Mouse (Mus musculus): ENCODE data around the gene Olfr976. TPM values are rescaled to one million over a fixed set of nuclear protein-coding genes. Genes with fewer than 3 reads are reported as not detected.
"Not testable (repeated sequence)": the region's sequence is repeated elsewhere in the genome, so short reads cannot be mapped to it uniquely, and the experiment has no call there.

Olfr976 gene
- polyA plus RNA-seq (2012; rRNA removed) (not detected in 2 replicates), polyA plus RNA-seq (2014; fragmentation: Nextera tagmentation; extraction: Ambion mirVana) (not detected in 2 replicates)

DNA sequence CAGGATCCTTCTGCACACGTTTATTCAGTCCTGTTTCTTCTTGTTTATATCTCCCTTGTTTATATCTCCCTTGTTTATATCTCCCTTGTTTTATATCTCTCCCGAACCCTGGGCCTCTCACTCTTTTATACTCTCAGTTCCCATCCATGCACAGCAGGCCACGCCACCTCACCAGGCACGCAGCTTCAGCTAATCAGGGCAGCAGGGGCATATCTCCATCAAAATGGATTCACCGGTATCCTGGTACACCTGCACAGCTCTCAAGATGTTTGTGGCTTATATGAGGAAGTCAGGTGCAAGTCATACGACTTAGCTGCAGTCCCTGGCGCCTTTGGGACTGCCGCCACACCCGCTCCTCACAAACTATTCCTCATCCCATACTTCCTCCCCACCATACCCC, at the start of gene Olfr976:
Olfr976 (minus strand) TSS at position 101 of the 400 bp plus-strand sequence.
- not testable (repeated sequence) for DNase-seq (ENCODE audit: low spot score)

DNA sequence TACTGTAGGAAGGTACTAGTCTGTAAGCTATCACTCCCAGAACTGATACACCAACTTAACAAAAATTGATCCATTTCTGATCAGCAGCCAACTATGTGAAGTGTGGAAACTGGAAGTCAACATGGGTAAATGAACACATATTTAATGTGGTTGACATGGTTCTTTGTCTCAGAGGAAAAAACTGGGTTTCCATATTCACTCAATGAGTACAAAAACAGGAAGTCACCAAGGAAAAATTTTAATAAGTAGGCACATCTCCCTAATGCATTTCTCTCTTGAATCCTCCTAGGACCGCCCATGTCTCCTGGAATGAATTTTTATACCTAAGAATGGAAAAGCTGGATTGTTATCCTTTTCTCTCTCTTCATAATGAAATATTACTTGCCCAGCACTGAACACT, 48.5 kb upstream of the Olfr976 start, which contains the start of gene Olfr980:
Olfr980 (minus strand) TSS at position 101 of the 400 bp plus-strand sequence.
- no peaks in the 10 kb centered on the region for H3K36me3 ChIP-seq (ENCODE audit: control insufficient read depth, insufficient read depth, low read length)
- no peaks in the 10 kb centered on the region for H3K27me3 ChIP-seq (ENCODE audit: control insufficient read depth, insufficient read depth, low read length)
- H3K9me3 ChIP-seq (ENCODE audit: control insufficient read depth, low read length), result no peaks in the 10 kb centered on the region
- no peak for DNase-seq (ENCODE audit: low spot score)
- WGBS, result 84% methylated on average over 1 of the region's 1 CpGs
- H3K4me1 ChIP-seq (ENCODE audit: control insufficient read depth, insufficient read depth, low read length), result no peaks in the 10 kb centered on the region
- no peak within 1 kb of the TSS for H3K9ac ChIP-seq (ENCODE audit: low read depth, low read length, severe bottlenecking)
- H3K27ac ChIP-seq (replicated peaks; ENCODE audit: low read depth, low read length), result no peak within 1 kb of the TSS
- no peak for TF ChIP-seq POLR2A (IDR thresholded peaks at IDR 0.05; ENCODE audit: borderline replicate concordance, extremely low read depth, insufficient read depth, insufficient read length)
- no peak for ATAC-seq (ENCODE audit: low FRiP score, low read depth)
- H3K4me3 ChIP-seq (replicated peaks; ENCODE audit: low read length), result no peak within 1 kb of the TSS
- no peak within 1 kb of the TSS for H3K4me2 ChIP-seq (replicated peaks; ENCODE audit: low read depth, low read length, severe bottlenecking)

More for the DNA sequence above, at the start of gene Olfr976:
- H3K9ac ChIP-seq (ENCODE audit: low read depth, low read length, severe bottlenecking); H3K4me1 ChIP-seq (ENCODE audit: control insufficient read depth, insufficient read depth, low read length); H3K9me3 ChIP-seq (ENCODE audit: control insufficient read depth, low read length); H3K4me2 ChIP-seq (replicated peaks; ENCODE audit: low read depth, low read length, severe bottlenecking); H3K36me3 ChIP-seq (ENCODE audit: control insufficient read depth, insufficient read depth, low read length); H3K4me3 ChIP-seq (replicated peaks; ENCODE audit: low read length); H3K27me3 ChIP-seq (ENCODE audit: control insufficient read depth, insufficient read depth, low read length); ATAC-seq (ENCODE audit: low FRiP score, low read depth); H3K27ac ChIP-seq (replicated peaks; ENCODE audit: low read depth, low read length): not testable (repeated sequence)
- WGBS, result 80% methylated on average over 7 of the region's 9 CpGs

DNA sequence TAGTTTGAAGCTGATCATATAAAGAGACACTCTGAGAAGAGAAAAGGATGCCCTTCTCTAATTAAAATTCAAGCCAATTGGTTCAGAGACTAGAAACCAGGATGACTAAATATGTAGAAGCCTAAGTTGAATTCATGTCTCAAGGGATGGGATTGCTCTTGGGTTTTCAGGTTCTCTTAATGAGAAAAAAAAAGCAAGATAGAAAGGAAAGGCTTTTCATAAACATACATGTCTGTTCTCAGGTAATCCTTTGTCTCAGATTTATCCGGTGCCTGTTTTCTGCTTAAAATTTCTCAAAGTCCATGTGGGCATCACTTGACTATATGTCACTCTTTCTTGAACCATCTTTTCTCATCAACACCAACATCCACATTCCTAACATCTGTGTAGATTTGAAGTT, 42.4 kb upstream of the Olfr976 start, which contains the start of gene Olfr979:
Olfr979 (minus strand) TSS at position 101 of the 400 bp plus-strand sequence.
- Histone ChIP-seq H3K27ac (replicated peaks; ENCODE audit: low read depth, low read length) (no peak within 1 kb of the TSS), H3K4me3 (replicated peaks; ENCODE audit: low read length) (no peak within 1 kb of the TSS), H3K4me1 (ENCODE audit: control insufficient read depth, insufficient read depth, low read length) (no peaks in the 10 kb centered on the region), H3K4me2 (replicated peaks; ENCODE audit: low read depth, low read length, severe bottlenecking) (no peak within 1 kb of the TSS), H3K9ac (ENCODE audit: low read depth, low read length, severe bottlenecking) (no peak within 1 kb of the TSS), H3K27me3 (ENCODE audit: control insufficient read depth, insufficient read depth, low read length) (no peaks in the 10 kb centered on the region), H3K9me3 (ENCODE audit: control insufficient read depth, low read length) (no peaks in the 10 kb centered on the region), H3K36me3 (ENCODE audit: control insufficient read depth, insufficient read depth, low read length) (no peaks in the 10 kb centered on the region)
- ATAC-seq (ENCODE audit: low FRiP score, low read depth) (no peak), DNase-seq (ENCODE audit: low spot score) (no peak)
- TF ChIP-seq POLR2A (IDR thresholded peaks at IDR 0.05; ENCODE audit: borderline replicate concordance, extremely low read depth, insufficient read depth, insufficient read length), result no peak
- WGBS, result 93% methylated on average over 1 of the region's 1 CpGs

- no peaks in the 10 kb centered on the region for H3K9me3 ChIP-seq (ENCODE audit: control insufficient read depth, low read length)
- no peaks in the 10 kb centered on the region for H3K36me3 ChIP-seq (ENCODE audit: control insufficient read depth, insufficient read depth, low read length)
- H3K27me3 ChIP-seq (ENCODE audit: control insufficient read depth, insufficient read depth, low read length), result no peaks in the 10 kb centered on the region
- no peak within 1 kb of the TSS for H3K4me2 ChIP-seq (replicated peaks; ENCODE audit: low read depth, low read length, severe bottlenecking)
- no peak for ATAC-seq (ENCODE audit: low FRiP score, low read depth)
- no peak within 1 kb of the TSS for H3K27ac ChIP-seq (replicated peaks; ENCODE audit: low read depth, low read length)
- H3K4me3 ChIP-seq (replicated peaks; ENCODE audit: low read length), result no peak within 1 kb of the TSS
- 85% methylated on average over 2 of the region's 2 CpGs for WGBS
- H3K4me1 ChIP-seq (ENCODE audit: control insufficient read depth, insufficient read depth, low read length), result no peaks in the 10 kb centered on the region
- H3K9ac ChIP-seq (ENCODE audit: low read depth, low read length, severe bottlenecking), result no peak within 1 kb of the TSS
- no peak for DNase-seq (ENCODE audit: low spot score)
- TF ChIP-seq POLR2A (IDR thresholded peaks at IDR 0.05; ENCODE audit: borderline replicate concordance, extremely low read depth, insufficient read depth, insufficient read length), result no peak
Observed at GRCm38 (mm10) chr9:39991813-39992212, 30.9 kb upstream of the Olfr976 start, which contains the start of gene Olfr978. TSS of gene Olfr978 (plus strand) at chr9:39992113.

- not testable (repeated sequence) for DNase-seq (ENCODE audit: low spot score); H3K27me3 ChIP-seq (ENCODE audit: control insufficient read depth, insufficient read depth, low read length); H3K4me2 ChIP-seq (replicated peaks; ENCODE audit: low read depth, low read length, severe bottlenecking); H3K9me3 ChIP-seq (ENCODE audit: control insufficient read depth, low read length); ATAC-seq (ENCODE audit: low FRiP score, low read depth); H3K27ac ChIP-seq (replicated peaks; ENCODE audit: low read depth, low read length); H3K9ac ChIP-seq (ENCODE audit: low read depth, low read length, severe bottlenecking); H3K4me3 ChIP-seq (replicated peaks; ENCODE audit: low read length); H3K4me1 ChIP-seq (ENCODE audit: control insufficient read depth, insufficient read depth, low read length); H3K36me3 ChIP-seq (ENCODE audit: control insufficient read depth, insufficient read depth, low read length)
- 87% methylated on average over 1 of the region's 1 CpGs for WGBS
Observed at GRCm38 (mm10) chr9:39976581-39977145, 15.7 kb upstream of the Olfr976 start.
